Mouse (Mus musculus): ENCODE data around the gene Scarf2. TPM values are rescaled to one million over a fixed set of nuclear protein-coding genes. Genes with fewer than 3 reads are reported as not detected.

The Scarf2 gene
- total RNA-seq, 1 experiment = 8.1 TPM

- Histone ChIP-seq H3K9me3 (ENCODE audit: control insufficient read depth, insufficient read depth, low read depth, low read length) (no peaks in the 10 kb centered on the region), H3K4me1 (ENCODE audit: control insufficient read depth in 2 of 2, insufficient read depth in 2 of 2, low read length in 2 of 2, poor library complexity in 1 of 2) (no peaks in the 10 kb centered on the region), H3K27ac (ENCODE audit: insufficient read depth, low read depth, low read length, poor library complexity, severe bottlenecking) (no peak overlapping the region), H3K36me3 (ENCODE audit: control insufficient read depth, insufficient read depth, low read length, poor library complexity, severe bottlenecking) (peaks cover 23% of the 10 kb centered on the region), H3K4me3 (ENCODE audit: insufficient read depth in 1 of 2, low read depth in 1 of 2, low read length in 2 of 2, poor library complexity in 1 of 2, severe bottlenecking in 1 of 2) (no peak overlapping the region), H3K9ac (ENCODE audit: insufficient read depth, low read depth, low read length, poor library complexity, severe bottlenecking) (no peak overlapping the region)
- TF ChIP-seq ZC3H11A (IDR thresholded peaks at IDR 0.05; ENCODE audit: borderline replicate concordance, low read depth, low read length) (no peak), MAFK (IDR thresholded peaks at IDR 0.05; ENCODE audit: insufficient read depth, low read depth, low read length) (no peak), CHD2 (IDR thresholded peaks at IDR 0.05; ENCODE audit: low read depth, low read length) (no peak), ZNF384 (IDR thresholded peaks at IDR 0.05; ENCODE audit: low read depth, low read length) (no peak), HCFC1 (IDR thresholded peaks at IDR 0.05; ENCODE audit: borderline replicate concordance, insufficient read depth, low read length) (no peak)
- in situ Hi-C loops (cut with MboI; ENCODE audit: low sequenced_read_pairs in 2 of 2, unreplicated experiment in 2 of 2) = no loop called here
- DNase-seq (ENCODE audit: low read depth, low spot score) = no peak
Observed at GRCm38 (mm10) chr16:17776828-17777227, 20.3 kb upstream of the Scarf2 start.

GRCm38 (mm10) chr16:17778223-17778622, 18.9 kb upstream of the Scarf2 start:
- no peak overlapping the region for H3K27ac ChIP-seq (ENCODE audit: insufficient read depth, low read depth, low read length, poor library complexity, severe bottlenecking)
- TF ChIP-seq MAFK (IDR thresholded peaks at IDR 0.05; ENCODE audit: insufficient read depth, low read depth, low read length) (no peak), CHD2 (IDR thresholded peaks at IDR 0.05; ENCODE audit: low read depth, low read length) (no peak), ZC3H11A (IDR thresholded peaks at IDR 0.05; ENCODE audit: borderline replicate concordance, low read depth, low read length) (no peak), HCFC1 (IDR thresholded peaks at IDR 0.05; ENCODE audit: borderline replicate concordance, insufficient read depth, low read length) (no peak), ZNF384 (IDR thresholded peaks at IDR 0.05; ENCODE audit: low read depth, low read length) (no peak)
- in situ Hi-C loops (cut with MboI; ENCODE audit: low sequenced_read_pairs in 2 of 2, unreplicated experiment in 2 of 2) = no loop called here
- no peak for DNase-seq (ENCODE audit: low read depth, low spot score)
- peaks cover 25% of the 10 kb centered on the region for H3K36me3 ChIP-seq (ENCODE audit: control insufficient read depth, insufficient read depth, low read length, poor library complexity, severe bottlenecking)
- no peaks in the 10 kb centered on the region for H3K9me3 ChIP-seq (ENCODE audit: control insufficient read depth, insufficient read depth, low read depth, low read length)
- no peaks in the 10 kb centered on the region for H3K4me1 ChIP-seq (ENCODE audit: control insufficient read depth in 2 of 2, insufficient read depth in 2 of 2, low read length in 2 of 2, poor library complexity in 1 of 2)
- no peak overlapping the region for H3K9ac ChIP-seq (ENCODE audit: insufficient read depth, low read depth, low read length, poor library complexity, severe bottlenecking)
- H3K4me3 ChIP-seq (ENCODE audit: insufficient read depth in 1 of 2, low read depth in 1 of 2, low read length in 2 of 2, poor library complexity in 1 of 2, severe bottlenecking in 1 of 2) = no peak overlapping the region

- H3K4me3 ChIP-seq (ENCODE audit: insufficient read depth in 1 of 2, low read depth in 1 of 2, low read length in 2 of 2, poor library complexity in 1 of 2, severe bottlenecking in 1 of 2) = no peak overlapping the region
- in situ Hi-C loops (cut with MboI; ENCODE audit: low sequenced_read_pairs in 2 of 2, unreplicated experiment in 2 of 2) = no loop called here
- no peak overlapping the region for H3K27ac ChIP-seq (ENCODE audit: insufficient read depth, low read depth, low read length, poor library complexity, severe bottlenecking)
- TF ChIP-seq MAFK (IDR thresholded peaks at IDR 0.05; ENCODE audit: insufficient read depth, low read depth, low read length) (no peak), ZNF384 (IDR thresholded peaks at IDR 0.05; ENCODE audit: low read depth, low read length) (no peak), HCFC1 (IDR thresholded peaks at IDR 0.05; ENCODE audit: borderline replicate concordance, insufficient read depth, low read length) (no peak), ZC3H11A (IDR thresholded peaks at IDR 0.05; ENCODE audit: borderline replicate concordance, low read depth, low read length) (no peak), CHD2 (IDR thresholded peaks at IDR 0.05; ENCODE audit: low read depth, low read length) (no peak)
- H3K9me3 ChIP-seq (ENCODE audit: control insufficient read depth, insufficient read depth, low read depth, low read length) = no peaks in the 10 kb centered on the region
- no peak overlapping the region for H3K9ac ChIP-seq (ENCODE audit: insufficient read depth, low read depth, low read length, poor library complexity, severe bottlenecking)
- H3K36me3 ChIP-seq (ENCODE audit: control insufficient read depth, insufficient read depth, low read length, poor library complexity, severe bottlenecking) = peaks cover 30% of the 10 kb centered on the region
- no peak for DNase-seq (ENCODE audit: low read depth, low spot score)
- H3K4me1 ChIP-seq (ENCODE audit: control insufficient read depth in 2 of 2, insufficient read depth in 2 of 2, low read length in 2 of 2, poor library complexity in 1 of 2) = no peaks in the 10 kb centered on the region
Observed at GRCm38 (mm10) chr16:17779692-17780091, 17.4 kb upstream of the Scarf2 start.

- Histone ChIP-seq H3K36me3 (ENCODE audit: control insufficient read depth, insufficient read depth, low read length, poor library complexity, severe bottlenecking) (peaks cover 22% of the 10 kb centered on the region), H3K9ac (ENCODE audit: insufficient read depth, low read depth, low read length, poor library complexity, severe bottlenecking) (no peak overlapping the region), H3K4me1 (ENCODE audit: control insufficient read depth in 2 of 2, insufficient read depth in 2 of 2, low read length in 2 of 2, poor library complexity in 1 of 2) (no peaks in the 10 kb centered on the region), H3K27ac (ENCODE audit: insufficient read depth, low read depth, low read length, poor library complexity, severe bottlenecking) (no peak overlapping the region), H3K9me3 (ENCODE audit: control insufficient read depth, insufficient read depth, low read depth, low read length) (no peaks in the 10 kb centered on the region), H3K4me3 (ENCODE audit: insufficient read depth in 1 of 2, low read depth in 1 of 2, low read length in 2 of 2, poor library complexity in 1 of 2, severe bottlenecking in 1 of 2) (no peak overlapping the region)
- TF ChIP-seq ZC3H11A (IDR thresholded peaks at IDR 0.05; ENCODE audit: borderline replicate concordance, low read depth, low read length) (no peak), HCFC1 (IDR thresholded peaks at IDR 0.05; ENCODE audit: borderline replicate concordance, insufficient read depth, low read length) (no peak), ZNF384 (IDR thresholded peaks at IDR 0.05; ENCODE audit: low read depth, low read length) (no peak), CHD2 (IDR thresholded peaks at IDR 0.05; ENCODE audit: low read depth, low read length) (no peak), MAFK (IDR thresholded peaks at IDR 0.05; ENCODE audit: insufficient read depth, low read depth, low read length) (no peak)
- DNase-seq (ENCODE audit: low read depth, low spot score) = no peak
- in situ Hi-C loops (cut with MboI; ENCODE audit: low sequenced_read_pairs in 2 of 2, unreplicated experiment in 2 of 2) = no loop called here
Observed at GRCm38 (mm10) chr16:17785337-17785736, 11.7 kb upstream of the Scarf2 start.

DNA sequence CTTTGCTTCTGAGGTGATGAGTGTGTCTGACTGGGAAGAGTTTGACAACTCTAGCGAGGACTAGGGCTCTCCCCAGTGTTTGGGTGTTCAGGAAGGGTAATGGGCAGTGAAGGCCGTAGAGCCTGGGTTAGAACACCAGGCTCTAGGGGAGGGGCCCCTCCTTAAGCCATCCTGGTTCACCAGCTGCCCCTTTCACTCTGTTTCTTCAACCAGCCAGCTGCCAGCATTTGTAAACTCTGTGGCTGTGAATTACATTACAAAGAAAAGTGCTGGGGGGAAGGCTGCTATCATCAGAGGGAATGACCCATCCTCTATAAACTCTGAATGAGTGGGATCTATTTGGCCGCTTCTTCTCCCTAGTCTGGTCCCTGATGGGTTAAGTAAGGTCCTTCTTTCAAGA, 4.4 kb upstream of the Scarf2 start:
- Histone ChIP-seq H3K9me3 (ENCODE audit: control insufficient read depth, insufficient read depth, low read depth, low read length) (no peaks in the 10 kb centered on the region), H3K9ac (ENCODE audit: insufficient read depth, low read depth, low read length, poor library complexity, severe bottlenecking) (no peak overlapping the region), H3K27ac (ENCODE audit: insufficient read depth, low read depth, low read length, poor library complexity, severe bottlenecking) (no peak overlapping the region), H3K4me1 (ENCODE audit: control insufficient read depth in 2 of 2, insufficient read depth in 2 of 2, low read length in 2 of 2, poor library complexity in 1 of 2) (peaks cover 0 to 2% of the 10 kb centered on the region in 2 experiments; a peak in 1 of 4 replicates), H3K36me3 (ENCODE audit: control insufficient read depth, insufficient read depth, low read length, poor library complexity, severe bottlenecking) (peaks cover 16% of the 10 kb centered on the region), H3K4me3 (ENCODE audit: insufficient read depth in 1 of 2, low read depth in 1 of 2, low read length in 2 of 2, poor library complexity in 1 of 2, severe bottlenecking in 1 of 2) (no peak overlapping the region)
- no peak for DNase-seq (ENCODE audit: low read depth, low spot score)
- TF ChIP-seq CHD2 (IDR thresholded peaks at IDR 0.05; ENCODE audit: low read depth, low read length) = no peak
- no peak for TF ChIP-seq ZNF384 (IDR thresholded peaks at IDR 0.05; ENCODE audit: low read depth, low read length)
- TF ChIP-seq HCFC1 (IDR thresholded peaks at IDR 0.05; ENCODE audit: borderline replicate concordance, insufficient read depth, low read length) = no peak
- no peak for TF ChIP-seq ZC3H11A (IDR thresholded peaks at IDR 0.05; ENCODE audit: borderline replicate concordance, low read depth, low read length)
- TF ChIP-seq MAFK (IDR thresholded peaks at IDR 0.05; ENCODE audit: insufficient read depth, low read depth, low read length) = no peak
- in situ Hi-C loops (cut with MboI; ENCODE audit: low sequenced_read_pairs in 2 of 2, unreplicated experiment in 2 of 2) = no loop called here
